Mouse (Mus musculus) G1E (cell line): ENCODE measurements around the gene Msx1.

Experiments
- CTCF ChIP-seq: IDR thresholded peaks from 2 replicates; pipeline ENCODE4 v1.5.1; 2012; ENCODE audit warnings: low read depth, low read length, inconsistent platforms, mixed read lengths
- GATA1 ChIP-seq: IDR thresholded peaks from 2 replicates; pipeline ENCODE4 v1.6.1; 2012; ENCODE audit warnings: borderline replicate concordance, low read length, inconsistent platforms, mixed read lengths

DNA sequence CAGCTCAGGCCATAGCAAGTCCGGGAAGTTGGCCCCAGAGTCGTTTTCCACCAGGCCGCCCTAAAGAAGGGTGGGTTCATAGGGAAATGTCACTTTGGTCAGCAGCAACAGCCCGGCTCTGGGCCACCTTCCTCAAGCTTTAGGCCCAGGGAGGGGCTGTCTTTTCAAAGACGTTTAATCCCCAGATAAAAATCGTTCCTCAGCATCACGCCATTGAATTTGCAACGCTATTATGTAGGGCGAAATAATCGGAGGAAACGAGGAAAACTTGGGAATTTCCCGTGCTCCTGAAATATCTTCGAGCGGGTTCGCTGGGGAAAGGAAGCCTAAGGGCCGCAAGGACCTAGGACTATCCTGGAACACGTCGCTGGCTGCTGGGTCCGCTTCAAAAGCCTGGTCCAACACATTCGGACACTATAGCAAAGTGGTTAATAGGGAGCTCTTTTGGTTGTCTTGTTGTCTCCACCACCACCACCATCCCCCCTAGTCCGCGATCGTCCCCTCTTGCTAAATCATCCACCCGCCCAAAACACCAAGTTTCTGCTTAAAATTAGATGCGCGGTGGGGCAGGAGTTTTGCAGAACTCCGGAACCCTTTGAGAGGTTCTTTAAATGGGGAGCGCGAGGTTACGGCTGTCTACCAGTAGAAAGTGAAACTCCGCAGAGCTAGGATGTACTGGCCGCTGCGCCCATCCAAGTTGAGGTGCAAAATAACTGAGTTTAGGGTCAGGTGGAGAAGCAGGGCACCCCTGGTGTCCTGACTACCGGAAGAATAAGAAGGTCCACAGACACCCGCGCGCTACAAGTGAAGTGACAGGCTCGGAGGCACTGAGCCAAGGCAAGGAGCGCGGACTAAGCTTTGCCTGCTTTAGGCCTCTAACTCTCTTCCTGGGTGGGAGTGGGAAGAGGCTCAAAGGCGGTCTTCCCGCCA is 1.3 kb downstream of the Msx1 start:
- TF ChIP-seq GATA1, result no peak
- TF ChIP-seq CTCF, result no peak
